Mouse (Mus musculus) spleen, postnatal 4 days (tissue): Measurements from ENCODE around the gene Nrxn3.

Source experiments
- DNase-seq, 2 experiments: peaks; one replicate each; pipeline ENCODE4 v3.0.0; 2022; ENCODE audit warnings: low spot score in 2 of 2

Nrxn3 gene

DNA sequence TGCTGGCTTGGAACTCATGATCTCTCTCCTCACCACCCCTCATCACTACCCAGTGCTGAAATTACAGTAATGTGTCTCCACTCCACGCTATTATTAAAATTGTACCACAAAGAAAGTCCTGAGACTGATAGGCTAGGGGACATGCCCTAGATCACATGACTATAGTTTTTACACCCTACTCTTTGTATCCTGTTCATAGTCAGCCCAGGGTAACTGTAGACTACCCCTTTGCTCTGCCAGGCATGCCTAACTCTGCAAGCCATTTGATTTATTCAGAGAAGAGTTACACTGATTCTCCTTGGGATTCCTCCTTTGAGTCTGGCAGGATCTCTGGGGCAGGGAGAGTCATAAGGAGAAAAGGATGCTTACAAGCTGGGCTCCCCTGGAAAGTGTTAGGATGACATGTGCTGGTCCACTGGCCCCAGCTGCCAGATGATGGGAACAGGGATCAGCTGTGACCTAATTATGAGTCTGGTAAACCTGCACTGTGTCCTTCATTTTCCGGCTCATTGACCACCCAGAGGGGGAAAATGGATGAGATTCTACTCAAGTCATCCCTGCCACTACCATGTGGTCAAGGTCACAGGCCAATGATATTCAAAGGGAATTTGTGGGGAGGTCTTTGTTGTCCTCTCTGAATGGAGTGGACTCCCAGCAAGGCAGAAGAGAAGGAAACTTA, 318.9 kb downstream of the Nrxn3 start:
- no peak for DNase-seq

GRCm38 (mm10) chr12:89049279-89049678, 326.6 kb downstream of the Nrxn3 start:
- no peak for DNase-seq

- DNase-seq: no peak
These were observed 327.0 kb downstream of the Nrxn3 start for GRCm38 (mm10) chr12:89049686-89050085.

GRCm38 (mm10) chr12:89072436-89072835, 349.8 kb downstream of the Nrxn3 start:
- DNase-seq: no peak

DNA sequence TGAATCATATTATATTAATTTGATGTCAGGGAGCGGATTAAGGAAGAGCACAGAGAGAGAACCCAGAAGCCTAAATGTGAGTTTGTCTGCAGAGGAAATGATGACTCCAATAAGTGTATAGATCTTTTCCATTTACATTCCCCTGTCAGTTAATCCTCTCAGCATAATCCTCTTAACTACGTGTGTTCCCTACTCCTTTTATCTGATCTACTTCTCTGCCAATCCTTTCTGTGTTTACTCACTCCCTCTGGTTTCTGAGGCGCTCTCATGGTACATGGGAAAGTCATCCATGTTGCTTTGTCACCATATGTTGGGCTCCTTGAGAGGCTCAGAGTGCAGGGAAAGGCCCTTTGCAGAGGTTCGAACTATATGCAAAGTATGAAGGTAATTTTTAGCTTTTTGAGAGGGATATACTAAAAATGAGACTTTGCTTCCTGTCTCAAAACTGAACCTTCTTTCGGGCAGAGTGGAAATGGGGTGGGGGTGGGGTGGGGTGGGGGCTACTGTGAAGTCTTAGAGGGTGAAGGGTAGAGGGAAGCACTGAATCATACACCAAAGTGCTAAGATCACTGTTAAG, 350.6 kb downstream of the Nrxn3 start:
- no peak for DNase-seq

- no peak for DNase-seq
These were observed 352.0 kb downstream of the Nrxn3 start for GRCm38 (mm10) chr12:89074551-89075295.

- DNase-seq: no peak
These were observed 371.3 kb downstream of the Nrxn3 start for GRCm38 (mm10) chr12:89093806-89094479.

DNA sequence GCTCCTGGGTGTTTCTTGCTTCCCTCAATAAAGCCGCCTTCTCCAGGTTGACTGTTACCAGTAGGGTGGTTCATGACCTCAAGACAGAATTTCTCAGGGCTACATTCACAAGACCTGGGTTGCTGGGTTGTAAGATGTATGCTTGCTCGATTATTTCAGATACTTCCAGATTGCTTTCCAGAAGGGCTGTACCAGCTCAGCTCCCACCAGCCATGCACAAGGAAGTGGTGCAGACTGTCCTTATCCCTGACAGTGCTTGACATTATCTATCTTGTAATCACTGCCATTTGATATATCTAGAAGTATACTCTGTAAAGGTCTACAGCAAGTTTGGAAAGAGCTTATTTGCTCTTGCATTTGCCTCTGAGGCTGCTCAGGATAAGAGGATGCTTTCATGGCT, 374.9 kb downstream of the Nrxn3 start:
- DNase-seq: no peak

- DNase-seq: peak in 1 of 2 experiments; percentile 14
These were observed 383.5 kb downstream of the Nrxn3 start for GRCm38 (mm10) chr12:89106029-89106733.

DNA sequence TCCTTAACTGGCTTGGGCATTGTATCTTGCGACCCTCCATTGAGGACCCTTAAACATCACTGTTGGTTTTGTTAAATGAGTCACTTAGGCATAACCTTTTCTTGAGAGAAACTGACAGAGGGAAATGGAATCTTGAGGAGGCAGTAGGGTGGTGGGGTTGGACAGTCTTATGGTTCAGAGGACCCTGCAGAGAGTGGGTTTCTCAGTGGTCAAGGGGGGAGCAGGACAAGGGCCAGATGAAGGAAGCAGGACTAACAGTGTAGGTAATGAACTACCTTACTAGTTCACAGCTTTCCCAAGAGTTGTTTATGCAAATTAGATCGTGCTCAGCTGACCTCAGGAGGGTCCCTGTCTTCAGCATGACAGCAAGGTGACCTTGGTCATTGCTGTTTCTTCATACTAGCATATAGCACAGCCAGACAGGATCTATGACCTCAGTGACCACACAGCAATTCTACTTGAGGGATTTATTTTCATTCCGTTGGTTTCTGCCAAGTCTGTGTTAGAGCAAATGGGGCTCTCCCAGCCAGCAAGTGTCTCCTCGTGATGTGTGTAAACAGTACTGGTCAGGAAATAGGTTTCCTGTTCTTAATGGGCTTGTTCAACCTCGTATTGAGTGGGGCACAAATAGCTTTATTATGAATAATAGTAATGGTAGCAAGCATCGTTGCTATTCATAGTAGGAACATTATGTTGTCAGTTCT, 384.4 kb downstream of the Nrxn3 start:
- no peak for DNase-seq

DNA sequence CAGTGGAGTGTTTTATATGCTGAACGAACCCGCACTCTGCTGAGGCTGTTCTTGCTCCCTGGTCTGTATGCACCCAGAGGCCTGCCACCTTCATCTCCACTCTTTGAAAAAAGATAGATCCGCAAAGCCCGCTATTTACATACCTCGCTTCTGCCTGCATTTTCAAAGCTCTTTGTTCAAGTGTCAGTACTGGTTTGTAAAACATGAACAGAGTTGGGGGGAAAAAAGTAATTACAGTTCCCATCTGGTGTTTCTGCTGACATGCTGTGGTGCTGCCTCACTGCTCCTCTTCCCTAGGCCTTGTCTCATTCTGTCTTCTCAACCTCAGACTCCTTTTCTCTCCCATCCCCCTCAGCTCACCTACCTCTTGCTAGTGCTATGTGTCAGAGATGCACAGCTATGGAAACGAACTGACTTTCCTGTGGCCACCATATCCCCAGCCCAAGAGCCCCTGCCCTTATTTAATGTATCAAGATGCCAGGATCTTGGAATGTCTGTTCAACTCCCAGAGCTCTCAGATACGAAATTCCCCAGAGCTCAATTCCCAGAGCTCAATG, 387.2 kb downstream of the Nrxn3 start:
- no peak for DNase-seq

GRCm38 (mm10) chr12:89128602-89129001, 405.9 kb downstream of the Nrxn3 start:
- no peak for DNase-seq

DNA sequence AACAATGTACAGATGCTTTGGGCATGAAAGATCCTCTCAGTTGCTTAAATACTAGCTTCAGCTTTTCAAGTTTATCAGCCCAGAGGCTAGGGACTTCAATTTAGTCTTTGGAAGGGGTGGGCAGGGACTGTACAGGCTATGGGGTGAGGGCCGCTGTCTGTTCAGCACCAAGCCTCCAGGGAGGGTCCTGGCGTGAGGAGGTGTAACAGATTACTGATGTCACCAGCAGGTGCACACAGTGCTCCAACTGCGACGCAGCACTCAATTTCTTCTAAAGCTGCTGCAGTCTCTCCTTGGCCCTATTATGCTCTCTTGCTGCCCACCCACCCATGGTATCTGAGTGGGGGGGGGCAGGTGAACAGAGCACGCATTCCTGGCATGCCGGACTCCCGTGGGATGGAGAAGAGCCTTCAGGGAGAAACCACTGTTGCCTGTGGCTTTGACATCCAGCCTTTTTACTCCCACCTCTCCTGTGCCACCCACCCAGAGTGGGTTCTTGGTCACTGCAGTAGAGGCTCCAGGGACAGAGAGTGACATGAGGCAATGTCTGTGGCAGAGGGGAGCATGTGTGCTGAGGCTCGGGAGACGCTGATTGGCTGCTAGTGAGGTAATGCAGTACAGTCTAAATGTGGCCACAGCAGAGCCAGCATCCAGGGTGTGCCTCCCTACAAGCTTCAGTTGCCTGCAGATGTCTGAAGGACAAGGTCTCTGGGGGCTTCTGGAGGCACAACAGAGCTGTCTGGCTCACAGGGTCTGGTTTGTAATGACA, 406.6 kb downstream of the Nrxn3 start:
- DNase-seq: no peak

DNA sequence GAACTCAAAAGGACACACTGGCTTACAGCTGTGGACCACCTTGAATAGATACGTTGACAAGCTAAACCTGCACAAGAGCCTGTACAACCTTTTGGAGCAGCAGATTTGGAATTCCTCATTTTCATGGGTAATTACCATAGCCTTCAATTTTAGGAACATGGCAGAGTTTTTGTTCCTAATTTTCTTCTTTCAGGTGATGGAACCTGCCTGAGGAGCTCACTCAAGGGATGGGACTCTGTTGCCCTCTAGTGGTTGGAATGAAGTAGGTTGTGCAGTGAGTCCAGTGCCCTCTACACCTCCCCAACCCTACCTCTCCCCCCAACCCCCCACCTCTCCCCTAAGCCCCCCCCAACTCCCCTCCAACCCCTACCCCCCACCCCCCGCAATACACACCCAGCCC, 411.7 kb downstream of the Nrxn3 start:
- DNase-seq: no peak

- DNase-seq: no peak
These were observed 412.2 kb downstream of the Nrxn3 start for GRCm38 (mm10) chr12:89134774-89135307.

DNA sequence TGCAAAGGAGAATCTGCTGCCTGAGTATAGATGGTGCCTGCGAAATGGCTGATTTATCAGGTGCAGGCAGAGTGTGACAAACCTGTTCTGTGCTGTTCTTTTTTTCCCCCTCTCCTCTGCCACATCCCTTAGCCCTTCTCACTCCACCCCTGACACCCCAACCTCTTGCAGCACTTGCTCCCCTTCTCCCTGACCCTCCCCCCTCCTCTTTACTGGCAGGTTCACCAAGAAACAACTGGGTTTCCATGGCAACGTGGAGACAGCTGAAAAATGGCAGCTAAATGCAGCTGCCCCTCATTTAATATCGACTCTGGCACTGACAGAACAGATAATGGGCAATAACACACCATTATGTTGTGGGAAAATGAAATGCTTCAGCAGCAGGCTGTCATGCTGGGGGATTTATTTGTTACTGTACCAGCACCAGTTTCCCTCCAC, 426.3 kb downstream of the Nrxn3 start:
- DNase-seq: no peak

DNA sequence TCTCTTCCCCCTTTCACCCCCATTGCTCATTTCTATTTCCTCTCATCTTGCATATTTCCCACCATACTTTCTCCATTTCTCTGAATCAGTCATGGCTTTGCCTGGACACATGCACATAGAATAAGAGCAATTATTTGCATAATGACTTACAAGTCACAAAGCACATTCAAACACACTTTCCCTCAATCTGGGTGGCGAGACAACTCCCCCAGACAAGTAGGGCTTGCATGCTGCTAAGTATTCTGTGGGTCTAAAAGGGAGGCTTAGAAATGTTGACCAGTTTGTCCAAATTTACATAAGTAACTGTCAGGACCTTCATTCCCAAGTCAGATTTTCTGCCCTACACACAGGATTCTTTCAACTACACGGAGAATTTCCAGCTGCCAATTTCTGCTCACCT, 426.8 kb downstream of the Nrxn3 start:
- DNase-seq: no peak

DNA sequence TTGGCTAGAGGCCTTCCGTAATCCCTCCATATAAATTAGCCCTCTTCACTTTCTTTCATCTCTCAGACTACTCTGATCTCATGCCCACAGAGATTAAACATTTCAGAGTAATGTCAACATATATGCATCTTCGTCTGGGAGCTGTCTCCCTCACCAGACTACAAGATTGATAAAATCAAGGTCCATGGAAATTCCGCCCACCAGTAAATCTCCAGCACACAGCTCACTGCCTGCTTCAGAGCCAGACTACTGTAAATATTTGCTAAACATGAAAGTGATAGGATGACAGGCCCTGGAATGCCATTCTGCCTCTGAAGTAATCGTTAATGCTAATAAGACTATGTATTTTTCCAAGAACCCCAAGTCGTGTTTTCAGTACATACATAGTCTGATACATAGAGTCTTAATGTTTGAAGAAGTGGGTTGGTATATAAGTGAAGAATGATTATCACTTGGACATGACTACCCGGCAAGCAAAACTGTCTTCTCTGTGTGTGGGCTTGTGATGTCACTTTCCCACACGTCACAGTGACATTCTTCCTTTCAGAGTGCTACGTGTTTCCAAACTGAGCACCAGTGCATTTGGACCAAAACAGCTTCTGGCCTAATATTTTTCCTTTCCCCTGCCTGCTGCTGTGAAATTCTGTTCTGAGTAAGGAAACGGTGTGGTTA, 433.5 kb downstream of the Nrxn3 start:
- no peak for DNase-seq

GRCm38 (mm10) chr12:89159353-89159752, 436.7 kb downstream of the Nrxn3 start:
- no peak for DNase-seq
